Mouse (Mus musculus) yolk sac, embryonic 10.5 days (tissue): ENCODE measurements around the gene Utp18.

Source experiments
- DNase-seq: peaks from one replicate; pipeline ENCODE4 v3.0.0-alpha.2; 2017; ENCODE audit warnings: low spot score

Utp18 gene

GRCm38 (mm10) chr11:93828619-93829326 is 56.8 kb downstream of the Utp18 start:
- no peak for DNase-seq

GRCm38 (mm10) chr11:93822261-93822660 is 63.3 kb downstream of the Utp18 start:
- no peak for DNase-seq

- no peak for DNase-seq
Measured at GRCm38 (mm10) chr11:93821533-93821932, 64.0 kb downstream of the Utp18 start.

- no peak for DNase-seq
Measured at GRCm38 (mm10) chr11:93817966-93818738, 67.4 kb downstream of the Utp18 start.

GRCm38 (mm10) chr11:93812955-93813354 is 72.6 kb downstream of the Utp18 start:
- no peak for DNase-seq

- DNase-seq = peak; percentile 26
Measured at GRCm38 (mm10) chr11:93812125-93812868, 73.3 kb downstream of the Utp18 start.
